Mouse (Mus musculus) layer of hippocampus, postnatal 36 days (tissue): Measurements from ENCODE around the gene St14. TPM values are rescaled to one million over a fixed set of nuclear protein-coding genes. Genes with fewer than 3 reads are reported as not detected.

Experiments
- DNase-seq, 2 experiments: peaks; one replicate each; pipeline ENCODE4 v3.0.0; 2022
- total RNA-seq, 2 experiments: library from RNA; stranded (reverse); gene quantifications; 2 replicates each; pipeline ENCODE4 v1.2.3; 2021

The St14 gene
- total RNA-seq, 2 experiments from 2014 or later = 0.43 to 0.60 TPM

DNA sequence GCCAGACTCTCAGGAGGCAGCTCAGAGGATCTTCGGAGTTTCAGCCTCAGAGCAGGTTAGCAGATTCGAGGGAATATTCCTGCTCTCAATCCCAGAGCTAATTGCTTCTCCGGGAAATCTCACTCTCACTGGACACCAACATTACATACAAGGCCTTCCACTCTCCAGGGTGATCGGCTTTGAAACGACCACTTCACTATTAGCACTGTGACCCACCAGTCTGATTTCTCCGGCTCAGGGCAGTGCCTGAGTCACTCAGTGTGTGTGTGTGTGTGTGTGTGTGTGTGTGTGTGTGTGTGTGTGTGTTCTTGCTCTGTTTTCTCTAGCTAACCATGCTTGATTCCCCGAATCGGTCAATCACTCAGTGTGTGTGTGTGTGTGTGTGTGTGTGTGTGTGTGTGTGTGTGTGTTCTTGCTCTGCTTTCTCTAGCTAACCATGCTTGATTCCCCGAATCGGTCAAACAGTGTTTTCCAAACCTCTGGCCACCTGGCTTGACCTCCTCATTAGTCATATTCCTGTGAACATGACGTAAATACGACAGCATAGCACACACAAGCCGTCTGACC lies 9.1 kb downstream of the St14 start:
- DNase-seq = no peak

GRCm38 (mm10) chr9:31120533-31120915 lies 11.1 kb downstream of the St14 start:
- DNase-seq = no peak

GRCm38 (mm10) chr9:31119882-31120532 lies 11.6 kb downstream of the St14 start:
- DNase-seq = no peak

DNA sequence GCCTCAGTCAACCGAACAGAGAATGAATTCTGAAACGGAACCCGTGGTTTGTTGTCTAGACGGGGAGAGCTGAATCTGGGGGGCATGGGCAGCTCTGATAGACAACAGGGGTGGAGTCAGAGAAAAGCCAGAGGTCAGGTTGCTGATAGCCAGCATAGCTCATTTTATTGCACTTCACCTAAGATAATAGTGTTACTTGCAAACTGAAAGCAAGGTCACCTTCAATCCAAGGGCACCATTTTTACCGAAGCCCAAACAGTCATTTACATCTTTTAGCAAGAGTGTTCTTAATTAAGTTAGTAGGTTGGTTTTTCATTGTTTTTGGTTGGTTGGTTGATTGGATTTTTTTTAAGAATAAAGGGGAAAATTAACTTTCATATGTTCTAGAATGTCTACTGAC lies 12.2 kb downstream of the St14 start:
- DNase-seq = no peak

DNA sequence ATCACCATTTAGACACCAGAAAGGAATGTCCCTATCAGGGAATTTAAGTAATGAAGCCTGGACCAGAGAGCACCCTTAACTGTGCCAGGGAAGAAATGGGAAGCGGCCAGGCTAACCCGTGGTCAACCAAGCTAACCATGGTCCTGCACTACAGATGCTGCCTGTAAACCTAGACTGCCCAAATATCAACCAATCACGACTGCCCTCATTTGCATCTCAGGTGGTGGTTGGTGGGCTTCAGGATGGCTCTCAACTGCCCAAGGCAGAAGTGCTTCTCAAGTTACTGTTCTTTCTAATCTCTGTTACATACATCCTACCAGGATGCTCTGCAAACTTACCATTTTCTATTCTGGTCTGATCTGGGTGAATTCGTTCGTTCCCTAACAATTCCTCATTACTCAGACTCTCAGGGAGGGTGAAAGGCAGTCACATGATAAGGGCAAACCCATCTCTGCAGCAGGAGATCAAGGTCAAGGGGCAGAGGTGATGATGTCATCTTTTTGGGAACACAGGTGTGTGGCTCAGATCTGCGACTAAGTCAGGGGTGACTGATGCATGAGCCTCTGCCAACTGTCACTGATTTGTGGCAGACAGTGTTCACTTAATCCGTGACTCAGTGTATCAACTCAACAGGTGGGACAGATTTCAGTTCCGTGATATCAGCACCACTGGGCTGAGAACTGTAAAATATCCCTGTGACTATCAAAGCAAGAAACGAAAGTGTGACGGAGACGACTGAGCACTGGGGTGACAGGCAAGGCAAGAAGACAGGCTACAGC lies 12.9 kb downstream of the St14 start:
- no peak for DNase-seq

DNA sequence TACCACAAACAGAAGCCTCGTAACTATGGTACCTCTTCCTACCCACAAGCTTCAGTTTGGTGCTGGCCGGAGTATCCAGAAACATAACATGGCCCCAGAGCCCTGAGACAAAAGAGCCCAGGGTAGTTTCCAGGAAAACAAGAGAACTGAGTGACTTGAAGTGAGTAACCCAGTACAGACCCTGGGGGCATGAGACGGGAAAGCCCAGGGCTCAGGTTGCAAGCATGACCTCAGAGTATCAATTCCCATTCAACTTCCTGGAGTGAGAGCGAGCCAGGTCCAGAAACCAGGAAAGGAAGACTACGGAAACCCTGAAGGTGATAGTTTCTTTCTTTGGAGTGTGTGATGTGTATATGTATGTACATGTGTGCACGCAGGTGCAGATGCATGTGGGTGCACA lies 14.2 kb downstream of the St14 start:
- no peak for DNase-seq

GRCm38 (mm10) chr9:31117088-31117487 lies 14.6 kb downstream of the St14 start:
- DNase-seq = no peak

DNA sequence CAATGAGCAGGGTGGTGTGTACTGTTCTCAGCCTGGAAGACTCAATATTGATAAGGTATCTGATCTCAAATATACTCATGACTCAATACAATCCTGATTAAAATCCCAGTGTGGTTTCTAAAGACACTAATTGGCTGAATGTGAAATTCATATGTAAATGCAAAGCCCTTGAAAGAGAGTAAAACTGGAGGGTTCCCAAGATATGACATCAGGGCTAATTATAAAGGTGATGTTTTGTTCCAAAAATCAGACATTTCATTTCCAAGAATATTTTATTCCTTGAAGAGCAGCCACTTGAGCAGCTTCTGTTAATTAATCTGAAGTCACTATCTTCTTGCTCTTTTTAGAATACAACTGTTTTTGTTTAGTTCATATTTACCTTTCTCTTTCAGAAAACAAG lies 16.1 kb downstream of the St14 start:
- DNase-seq = no peak

DNA sequence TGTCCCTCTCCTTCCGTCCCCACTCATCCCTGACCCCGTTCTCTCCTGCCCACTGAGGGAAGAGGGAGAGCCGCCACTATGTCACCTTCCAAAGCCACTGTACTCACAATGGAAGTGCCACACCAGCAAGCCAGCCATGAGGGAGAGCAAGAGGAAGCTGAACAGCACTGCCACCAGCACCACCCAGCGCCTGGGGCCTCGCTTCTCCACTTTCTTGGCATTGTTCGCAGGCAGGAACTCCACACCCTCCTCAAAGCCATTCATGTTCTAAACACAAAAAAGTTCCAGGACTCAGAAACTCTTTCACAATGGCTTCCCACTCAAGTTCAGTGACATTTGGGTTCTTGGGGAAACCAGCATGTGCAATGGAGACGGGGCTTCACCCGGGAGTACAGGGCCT lies 23.2 kb downstream of the St14 start:
- DNase-seq = no peak

DNA sequence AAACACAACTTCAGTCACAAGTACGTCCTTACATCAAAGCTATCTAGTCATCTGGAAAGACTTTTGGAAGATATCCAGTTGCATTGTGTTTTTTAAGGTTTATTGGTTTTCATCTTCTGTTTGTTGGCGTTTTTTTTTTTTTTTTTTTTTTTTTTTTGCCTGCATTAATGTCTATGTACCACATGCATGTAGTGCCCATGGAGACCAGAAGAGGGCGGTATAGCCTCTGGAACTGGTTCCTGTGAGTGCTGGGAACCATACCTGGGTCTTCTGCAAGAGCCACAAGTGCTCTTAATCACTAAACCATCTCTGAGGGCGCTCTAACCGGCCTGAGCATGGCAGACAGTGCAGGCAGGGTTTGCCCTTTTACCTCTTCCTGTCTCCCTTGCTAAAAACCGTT lies 33.5 kb downstream of the St14 start:
- DNase-seq = no peak

GRCm38 (mm10) chr9:31097088-31098082 lies 34.3 kb downstream of the St14 start:
- DNase-seq = peak in 1 of 2 experiments; percentile 17

GRCm38 (mm10) chr9:31092833-31093195 lies 38.8 kb downstream of the St14 start:
- DNase-seq = no peak

DNA sequence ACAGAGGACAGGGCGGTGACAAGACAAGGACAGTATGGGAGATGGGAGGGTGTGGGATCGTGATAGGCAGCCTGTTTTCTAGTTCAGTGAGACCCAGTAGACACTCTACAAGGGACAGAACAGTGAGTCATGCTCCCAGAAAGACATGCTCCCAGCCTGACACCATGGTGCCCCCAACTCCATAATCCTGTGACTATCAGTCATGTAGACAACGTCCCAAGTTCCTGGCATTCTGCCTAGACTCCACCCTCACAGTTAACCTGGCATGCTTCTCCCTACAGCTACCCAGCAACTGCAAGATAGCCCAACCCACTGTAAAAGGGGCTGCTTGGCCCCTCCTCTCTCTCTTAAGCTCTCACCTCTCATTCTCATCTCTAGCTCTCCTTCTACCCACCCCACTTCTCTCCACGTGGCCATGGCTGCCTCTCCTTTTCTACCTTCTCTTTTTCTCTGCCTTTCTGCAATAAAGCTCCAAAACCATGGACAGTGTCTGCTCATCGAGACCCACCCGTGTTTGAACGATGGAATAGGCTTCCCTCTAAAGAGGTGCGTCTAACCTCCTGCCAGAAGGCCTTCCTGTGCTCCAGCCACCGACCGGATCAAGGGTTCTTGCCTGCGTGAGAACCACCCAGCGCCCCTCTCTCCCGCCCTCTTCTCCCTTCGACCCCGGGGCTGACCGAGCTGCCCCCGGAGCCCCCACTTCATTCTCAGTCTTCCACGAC lies 39.4 kb downstream of the St14 start:
- DNase-seq = no peak

DNA sequence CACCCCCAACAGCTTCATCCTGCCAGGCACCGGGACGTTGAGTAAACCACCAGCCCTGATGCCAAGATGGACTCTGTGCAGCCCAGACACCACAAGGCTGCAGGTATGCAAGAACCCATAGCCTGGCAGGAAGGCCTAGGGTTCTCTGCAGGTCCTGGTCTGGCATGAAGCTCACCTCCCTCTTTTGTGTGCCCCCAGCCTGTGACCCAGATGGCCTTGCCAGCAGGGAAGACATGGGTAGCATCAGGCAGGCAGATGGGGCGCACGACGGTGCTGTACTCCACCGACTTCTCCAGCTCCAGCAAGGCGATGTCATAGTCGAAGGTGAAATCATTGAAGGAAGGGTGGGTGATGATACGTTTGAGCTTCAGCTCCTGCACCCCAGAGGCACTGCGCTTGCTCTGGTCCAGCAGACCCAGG lies 40.5 kb downstream of the St14 start:
- DNase-seq = no peak

- DNase-seq = no peak
Observed at GRCm38 (mm10) chr9:31090081-31091023, 41.3 kb downstream of the St14 start.

- DNase-seq = no peak
Observed at GRCm38 (mm10) chr9:31089541-31089940, 42.1 kb downstream of the St14 start.

DNA sequence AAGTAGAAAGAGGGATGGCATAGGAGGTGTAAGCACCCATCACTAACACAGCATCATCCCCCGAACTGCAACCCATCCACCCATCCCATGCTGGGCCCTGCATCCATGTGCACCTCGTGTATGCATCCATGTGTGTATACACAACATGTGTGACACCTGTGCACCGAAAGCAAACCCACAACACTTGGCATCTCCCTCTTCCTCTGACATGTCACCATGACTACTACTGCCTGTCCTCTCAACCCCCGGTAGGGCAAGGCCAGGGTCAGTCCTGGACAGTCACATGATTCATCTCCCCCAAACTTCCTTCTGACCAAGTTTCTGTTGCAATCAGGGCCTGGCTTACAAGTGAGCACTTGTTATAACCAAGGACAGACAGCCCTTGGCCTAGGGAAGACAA lies 42.8 kb downstream of the St14 start:
- no peak for DNase-seq

DNA sequence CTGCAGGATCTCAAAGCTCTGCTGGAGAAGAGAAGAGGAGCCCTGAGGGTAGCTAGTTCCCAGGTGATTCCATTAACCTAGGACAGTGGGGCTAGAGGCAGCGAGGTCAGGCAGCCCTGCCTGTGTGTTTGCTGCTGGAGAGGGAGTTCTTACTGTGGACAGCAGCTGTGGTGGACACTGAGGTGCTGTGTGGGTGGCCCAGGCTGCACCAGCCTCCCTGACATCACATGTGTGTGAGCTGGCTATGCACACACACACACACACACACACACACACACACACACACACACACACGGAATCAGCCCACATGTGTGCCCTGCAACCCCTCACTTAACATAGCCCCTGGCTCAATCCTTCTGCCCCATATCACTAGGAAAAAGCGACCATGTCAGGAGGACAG lies 43.5 kb downstream of the St14 start:
- DNase-seq = no peak

GRCm38 (mm10) chr9:31087466-31087865 lies 44.2 kb downstream of the St14 start:
- no peak for DNase-seq

DNA sequence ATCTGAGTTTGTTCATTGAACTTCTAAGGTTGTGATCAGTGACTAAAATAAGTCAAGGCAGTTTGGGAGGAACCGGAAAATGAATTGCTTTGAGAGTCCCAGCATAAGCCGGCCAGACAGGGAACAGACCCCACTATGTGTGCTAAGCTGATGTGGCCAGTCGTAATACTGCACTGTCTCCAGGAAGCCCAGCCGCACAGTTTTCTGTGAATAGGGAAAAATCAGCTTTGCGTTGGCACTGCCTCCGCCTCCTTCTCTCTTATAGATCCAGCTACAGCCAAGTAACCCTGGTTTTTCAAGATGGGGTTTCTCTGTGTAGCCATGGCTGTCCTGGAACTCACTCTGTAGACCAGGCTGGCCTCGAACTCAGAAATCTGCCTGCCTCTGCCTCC lies 44.9 kb downstream of the St14 start:
- no peak for DNase-seq
